Mouse (Mus musculus): ENCODE data around the gene Vmn1r155.
"Not testable (repeated sequence)": the region's sequence is repeated elsewhere in the genome, so short reads cannot be mapped to it uniquely, and the experiment has no call there.

Vmn1r155 gene

GRCm38 (mm10) chr7:22657718-22658117 lies at the start of gene Vmn1r155:
Vmn1r155 (plus strand) TSS chr7:22658018.
- not testable (repeated sequence) for DNase-seq (ENCODE audit: low spot score)

DNA sequence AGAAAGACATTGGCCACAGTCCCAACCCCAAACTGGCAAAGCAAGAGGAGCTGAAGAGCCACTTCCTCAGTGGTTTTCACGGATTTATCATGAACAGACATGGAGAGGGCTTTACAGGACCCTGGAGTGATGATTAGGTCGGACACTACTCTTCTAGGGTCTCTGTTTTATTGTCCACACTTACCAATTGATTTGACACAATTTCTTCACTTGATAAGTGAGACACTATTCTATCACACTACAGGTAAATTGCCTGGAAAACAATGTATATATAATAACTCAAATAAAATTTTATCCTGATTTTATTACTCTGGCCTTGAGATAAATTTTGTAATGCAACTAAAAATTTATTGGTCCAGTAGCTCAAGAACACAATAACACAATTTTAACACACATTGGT lies 34.4 kb downstream of the Vmn1r155 start, which contains the start of gene Gm8693:
TSS of gene Gm8693 (minus strand) at position 101 of the 400 bp plus-strand sequence.
- not testable (repeated sequence) for DNase-seq (ENCODE audit: low spot score)
